Mouse (Mus musculus): ENCODE measurements at regions not wholly inside any gene's neighbourhood (a gene's known extent, or its start where the extent isn't known, plus 50 kb on each side); places are given as distances from the start of the nearest gene placed in this dataset.

DNA sequence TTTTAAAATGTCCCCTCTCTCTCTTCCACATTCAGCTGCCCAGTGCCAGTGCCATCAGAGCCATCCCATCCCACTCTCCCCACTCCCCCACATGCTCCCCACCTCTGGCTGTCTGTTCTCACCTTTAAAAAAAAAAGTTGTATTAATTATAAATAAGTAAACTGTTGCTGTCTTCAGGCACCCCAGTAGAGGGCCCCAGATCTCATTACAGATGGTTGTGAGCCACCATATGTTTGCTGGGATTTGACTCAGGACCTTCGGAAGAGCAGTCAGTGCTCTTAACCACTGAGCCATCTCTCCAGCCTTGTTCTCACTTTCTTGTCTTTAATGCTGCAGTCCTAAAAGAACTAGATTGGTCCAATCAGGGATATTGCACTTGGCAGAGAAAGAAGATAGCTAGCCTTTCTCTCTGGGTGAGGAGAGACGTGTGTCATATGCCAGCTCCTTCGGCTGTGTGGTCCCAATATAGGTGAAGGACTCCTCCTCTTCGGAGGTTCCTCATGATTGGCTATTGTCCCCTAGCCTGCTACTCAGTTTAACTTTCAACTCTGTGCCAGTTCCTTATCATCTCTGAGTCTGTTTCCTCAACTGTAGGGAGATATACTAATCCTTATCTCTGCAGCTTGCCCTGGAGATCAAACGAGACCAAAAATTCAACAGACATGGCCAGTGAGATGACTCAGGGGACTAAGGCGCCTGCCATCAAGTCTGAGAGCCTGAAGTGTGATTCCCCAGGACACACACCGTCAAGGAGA, 66.8 kb upstream of the Usp24 start:
- TF ChIP-seq CTCF (IDR thresholded peaks at IDR 0.05; ENCODE audit: borderline replicate concordance, extremely low read depth, insufficient read depth, insufficient read length) (no peak), POLR2A (IDR thresholded peaks at IDR 0.05; ENCODE audit: borderline replicate concordance, extremely low read depth, insufficient read depth, insufficient read length, poor library complexity, severe bottlenecking) (no peak)
